Comparison of ENCODE assay signal across 21 mouse cellular contexts in the genomic region with DNA sequence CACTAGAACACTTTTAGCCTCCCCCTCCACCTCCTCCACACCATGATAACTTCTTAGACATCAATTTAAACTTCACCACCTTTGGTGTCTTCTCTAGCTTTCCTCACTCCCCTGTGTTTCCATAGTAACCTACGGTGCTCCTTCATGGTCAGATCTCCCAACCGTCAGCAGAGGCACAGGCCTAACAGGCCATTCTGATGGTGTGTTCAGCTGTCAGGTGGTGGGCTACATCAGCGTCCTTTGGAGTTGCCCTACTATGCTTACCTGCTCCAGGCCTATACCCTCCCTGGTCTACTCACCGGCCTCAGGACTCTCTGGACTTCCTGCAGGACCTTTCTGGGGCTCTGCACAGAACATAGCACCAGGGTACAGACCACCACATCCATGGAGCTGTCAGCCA. TPM values are rescaled to one million over a fixed set of nuclear protein-coding genes. Genes with fewer than 3 reads are reported as not detected.
DNase-seq lines count a peak whose midpoint lies in the region; ATAC-seq and TF ChIP-seq lines count a peak whose summit lies in the region.
"Had no signal": no experiment of that assay in that cellular context is flagged by ENCODE, and none has a peak within 500 bp of the region (broad histone marks: within the 10 kb centered on the region; RNA-seq: fewer than 3 reads in every experiment).

No protein-coding gene starts in this region.

- H3K4me1 ChIP-seq in kidney, postnatal 0 days (replicated peaks; ENCODE audit: insufficient read depth, low read length): no peaks in the 10 kb centered on the region
- no peaks in the 10 kb centered on the region for H3K4me1 ChIP-seq in kidney, embryonic 15.5 days
- no peaks in the 10 kb centered on the region for H3K4me1 ChIP-seq in stomach, embryonic 14.5 days (ENCODE audit: control insufficient read depth, insufficient read depth, low read length)
- no peaks in the 10 kb centered on the region for H3K4me1 ChIP-seq in stomach, postnatal 0 days (replicated peaks; ENCODE audit: control insufficient read depth, insufficient read depth)
- peaks cover 15% of the 10 kb centered on the region for H3K4me1 ChIP-seq in intestine, postnatal 0 days (replicated peaks; ENCODE audit: control insufficient read depth, insufficient read depth, low read length)
- H3K4me1 ChIP-seq: embryonic facial prominence, embryonic 13.5 days; forebrain, embryonic 15.5 days; hindbrain, embryonic 13.5 days had no signal

- no peak overlapping the region for H3K4me3 ChIP-seq in kidney, postnatal 0 days (replicated peaks; ENCODE audit: low read depth, low read length)
- H3K4me3 ChIP-seq in kidney, embryonic 15.5 days (replicated peaks): no peak overlapping the region
- H3K4me3 ChIP-seq in stomach, embryonic 14.5 days (ENCODE audit: low read depth, low read length): no peak overlapping the region
- no peak overlapping the region for H3K4me3 ChIP-seq in stomach, postnatal 0 days (ENCODE audit: low read depth, low read length)
- H3K4me3 ChIP-seq in intestine, postnatal 0 days (ENCODE audit: low read depth, low read length): peak overlapping the region; percentile 26
- H3K4me3 ChIP-seq: embryonic facial prominence, embryonic 13.5 days; forebrain, embryonic 15.5 days; heart, embryonic 13.5 days; hindbrain, embryonic 13.5 days had no signal

- no peak for ATAC-seq in kidney, postnatal 0 days (replicated peaks; ENCODE audit: low FRiP score, low read depth)
- no peak for ATAC-seq in kidney, embryonic 15.5 days (replicated peaks; ENCODE audit: low FRiP score)
- ATAC-seq in stomach, embryonic 14.5 days (ENCODE audit: insufficient number of reproducible peaks, insufficient read depth, low FRiP score, low read depth): peak; percentile 51; the same call in 1 of the 2 replicates
- no peak for ATAC-seq in stomach, postnatal 0 days (ENCODE audit: low FRiP score, low TSS enrichment)
- no peak for ATAC-seq in intestine, postnatal 0 days
- ATAC-seq in erythroblast, adult 5-6 weeks (replicated peaks; ENCODE audit: low FRiP score, poor library complexity, severe bottlenecking): no peak
- no peak for ATAC-seq in monocyte, adult 5-6 weeks (replicated peaks; ENCODE audit: insufficient number of reproducible peaks, low FRiP score, low TSS enrichment, poor library complexity, severe bottlenecking)
- ATAC-seq: forebrain, embryonic 15.5 days had no signal

- TF ChIP-seq EP300 in stomach, postnatal 0 days (optimal IDR thresholded peaks at IDR 0.05): no peak

- H3K27ac ChIP-seq in kidney, postnatal 0 days: no peak overlapping the region
- no peak overlapping the region for H3K27ac ChIP-seq in kidney, embryonic 15.5 days
- H3K27ac ChIP-seq in stomach, embryonic 14.5 days (ENCODE audit: low read length): no peak overlapping the region
- H3K27ac ChIP-seq in stomach, postnatal 0 days (replicated peaks): no peak overlapping the region
- peak overlapping the region; percentile 79 for H3K27ac ChIP-seq in intestine, postnatal 0 days (ENCODE audit: low read depth, low read length)
- H3K27ac ChIP-seq: embryonic facial prominence, embryonic 13.5 days; forebrain, embryonic 15.5 days; heart, embryonic 13.5 days; hindbrain, embryonic 13.5 days had no signal

- no peaks in the 10 kb centered on the region for H3K9me3 ChIP-seq in kidney, postnatal 0 days (replicated peaks; ENCODE audit: low read length)
- no peaks in the 10 kb centered on the region for H3K9me3 ChIP-seq in kidney, embryonic 15.5 days (replicated peaks)
- H3K9me3 ChIP-seq in stomach, embryonic 14.5 days (ENCODE audit: control insufficient read depth, low read depth, low read length): no peaks in the 10 kb centered on the region
- no peaks in the 10 kb centered on the region for H3K9me3 ChIP-seq in stomach, postnatal 0 days (ENCODE audit: control insufficient read depth, low read length)
- no peaks in the 10 kb centered on the region for H3K9me3 ChIP-seq in intestine, postnatal 0 days (ENCODE audit: control insufficient read depth)
- H3K9me3 ChIP-seq: embryonic facial prominence, embryonic 13.5 days; forebrain, embryonic 15.5 days; heart, embryonic 13.5 days; hindbrain, embryonic 13.5 days had no signal

- H3K27me3 ChIP-seq in kidney, postnatal 0 days (ENCODE audit: insufficient read depth, low read length): no peaks in the 10 kb centered on the region
- H3K27me3 ChIP-seq in kidney, embryonic 15.5 days: 0 out of 2 replicates have a peak, but pooled peaks cover 4% of the 10 kb centered on the region
- no peaks in the 10 kb centered on the region for H3K27me3 ChIP-seq in stomach, embryonic 14.5 days (ENCODE audit: control insufficient read depth, insufficient read depth, low read length)
- no peaks in the 10 kb centered on the region for H3K27me3 ChIP-seq in stomach, postnatal 0 days (ENCODE audit: control insufficient read depth, insufficient read depth, low read length)
- H3K27me3 ChIP-seq in intestine, postnatal 0 days (replicated peaks; ENCODE audit: control insufficient read depth, insufficient read depth, low read length): no peaks in the 10 kb centered on the region
- H3K27me3 ChIP-seq: forebrain, embryonic 15.5 days; hindbrain, embryonic 13.5 days had no signal

- WGBS in kidney, postnatal 0 days: 57% methylated on average over 4 of the region's 4 CpGs
- 64% methylated on average over 4 of the region's 4 CpGs for WGBS in kidney, embryonic 15.5 days
- WGBS in stomach, embryonic 14.5 days: 76% methylated on average over 4 of the region's 4 CpGs
- WGBS in stomach, postnatal 0 days: 80% methylated on average over 4 of the region's 4 CpGs
- 74% methylated on average over 4 of the region's 4 CpGs for WGBS in intestine, postnatal 0 days

- no peaks in the 10 kb centered on the region for H3K36me3 ChIP-seq in kidney, postnatal 0 days (ENCODE audit: insufficient read depth, low read length)
- H3K36me3 ChIP-seq in kidney, embryonic 15.5 days: no peaks in the 10 kb centered on the region
- H3K36me3 ChIP-seq in stomach, embryonic 14.5 days (ENCODE audit: control insufficient read depth, insufficient read depth, low read length): no peaks in the 10 kb centered on the region
- no peaks in the 10 kb centered on the region for H3K36me3 ChIP-seq in stomach, postnatal 0 days (ENCODE audit: control insufficient read depth, insufficient read depth, low read length)
- no peaks in the 10 kb centered on the region; the same call in 1 of the 2 replicates for H3K36me3 ChIP-seq in intestine, postnatal 0 days (ENCODE audit: control insufficient read depth, insufficient read depth)
- H3K36me3 ChIP-seq: embryonic facial prominence, embryonic 13.5 days; forebrain, embryonic 15.5 days; heart, embryonic 13.5 days; hindbrain, embryonic 13.5 days had no signal

- DNase-seq in kidney, postnatal 0 days (ENCODE audit: low spot score): no peak
- no peak for DNase-seq in stomach, postnatal 0 days (ENCODE audit: low spot score)
- DNase-seq: adrenal gland, adult 2 months; adrenal gland, postnatal 25 days; cerebellum, adult 18-20 months; cerebellum, adult 9-11 months; cerebellum, postnatal 36 days; gastrocnemius, postnatal 36 days; heart, postnatal 14 days had no signal

- H3K4me2 ChIP-seq in kidney, postnatal 0 days (ENCODE audit: low read length): 0 out of 2 replicates have a peak overlapping the region, but pooled peaks have one; percentile 22
- no peak overlapping the region for H3K4me2 ChIP-seq in kidney, embryonic 15.5 days
- no peak overlapping the region for H3K4me2 ChIP-seq in stomach, embryonic 14.5 days (replicated peaks; ENCODE audit: low read depth, low read length)
- H3K4me2 ChIP-seq in stomach, postnatal 0 days (replicated peaks; ENCODE audit: low read depth): no peak overlapping the region
- peak overlapping the region; percentile 58 for H3K4me2 ChIP-seq in intestine, postnatal 0 days (replicated peaks; ENCODE audit: low read depth)
- H3K4me2 ChIP-seq: embryonic facial prominence, embryonic 13.5 days; forebrain, embryonic 15.5 days; heart, embryonic 13.5 days; hindbrain, embryonic 13.5 days had no signal

- H3K9ac ChIP-seq in kidney, postnatal 0 days (ENCODE audit: low read depth, low read length): no peak overlapping the region
- no peak overlapping the region for H3K9ac ChIP-seq in kidney, embryonic 15.5 days
- H3K9ac ChIP-seq in stomach, embryonic 14.5 days (replicated peaks; ENCODE audit: low read depth, low read length): no peak overlapping the region
- no peak overlapping the region for H3K9ac ChIP-seq in stomach, postnatal 0 days (ENCODE audit: low read length)
- peak overlapping the region; percentile 18; the same call in 1 of the 2 replicates for H3K9ac ChIP-seq in intestine, postnatal 0 days (ENCODE audit: low read depth, low read length)
- H3K9ac ChIP-seq: embryonic facial prominence, embryonic 13.5 days; forebrain, embryonic 15.5 days; heart, embryonic 13.5 days; hindbrain, embryonic 13.5 days had no signal

- TF ChIP-seq CTCF in kidney, postnatal 0 days (IDR thresholded peaks at IDR 0.05; ENCODE audit: low read depth): no peak
- no peak for TF ChIP-seq CTCF in stomach, postnatal 0 days (IDR thresholded peaks at IDR 0.05; ENCODE audit: low read depth)
- no peak for TF ChIP-seq CTCF in intestine, postnatal 0 days (IDR thresholded peaks at IDR 0.05; ENCODE audit: low read depth)

RNA-seq across cellular contexts. Expression of a gene that starts 0.6 kb away (rescaled TPM):
- 59.9 and 69.3 TPM in 2 replicates for polyA plus RNA-seq in kidney, postnatal 0 days (2015; fragmentation: Nextera tagmentation; extraction: Ambion mirVana)
- 5.6 and 6.4 TPM in 2 replicates for polyA plus RNA-seq in kidney, embryonic 15.5 days (2015; fragmentation: Nextera tagmentation; extraction: Ambion mirVana)
- polyA plus RNA-seq in stomach, embryonic 14.5 days (2014; fragmentation: Nextera tagmentation; extraction: Ambion mirVana): 0.35 TPM in 1 of 2 replicates, not detected in the other
- 67.6 and 68.0 TPM in 2 replicates for polyA plus RNA-seq in stomach, postnatal 0 days (2015; fragmentation: Nextera tagmentation; extraction: Ambion mirVana)
- 232 and 250 TPM in 2 replicates for polyA plus RNA-seq in intestine, postnatal 0 days (2015; fragmentation: Nextera tagmentation; extraction: Ambion mirVana)
- total RNA-seq in erythroblast, adult 5-6 weeks (2015; ENCODE audit: low replicate concordance): not detected in 2 replicates
- total RNA-seq in erythroblast, adult 5-6 weeks (2017; ENCODE audit: low replicate concordance): not detected in 2 replicates
- total RNA-seq in monocyte, adult 5-6 weeks (2017): not detected in 3 replicates
- total RNA-seq: adrenal gland, postnatal 25 days; heart, postnatal 14 days; hematopoietic stem cell, adult 5-6 weeks had no signal
- polyA plus RNA-seq: embryonic facial prominence, embryonic 13.5 days; forebrain, embryonic 15.5 days; heart, embryonic 13.5 days; hindbrain, embryonic 13.5 days had no signal

RNA-seq across cellular contexts. Expression of a gene that starts 26.5 kb away (rescaled TPM):
- polyA plus RNA-seq in kidney, postnatal 0 days (2015; fragmentation: Nextera tagmentation; extraction: Ambion mirVana): 3.8 TPM in 2 replicates
- 3.6 and 4.2 TPM in 2 replicates for polyA plus RNA-seq in kidney, embryonic 15.5 days (2015; fragmentation: Nextera tagmentation; extraction: Ambion mirVana)
- 2.6 and 4.4 TPM in 2 replicates for polyA plus RNA-seq in stomach, embryonic 14.5 days (2014; fragmentation: Nextera tagmentation; extraction: Ambion mirVana)
- polyA plus RNA-seq in stomach, postnatal 0 days (2015; fragmentation: Nextera tagmentation; extraction: Ambion mirVana): 8.5 and 8.7 TPM in 2 replicates
- 3.1 and 3.6 TPM in 2 replicates for polyA plus RNA-seq in intestine, postnatal 0 days (2015; fragmentation: Nextera tagmentation; extraction: Ambion mirVana)
- total RNA-seq in erythroblast, adult 5-6 weeks (2015; ENCODE audit: low replicate concordance): not detected in 2 replicates
- total RNA-seq in erythroblast, adult 5-6 weeks (2017; ENCODE audit: low replicate concordance): not detected in 2 replicates
- 0.19 to 0.53 TPM in 2 of 3 replicates, not detected in the other for total RNA-seq in monocyte, adult 5-6 weeks (2017)
- total RNA-seq: hematopoietic stem cell, adult 5-6 weeks had no signal

RNA-seq across cellular contexts. Expression of a gene that starts 29.1 kb away (rescaled TPM):
- polyA plus RNA-seq in kidney, postnatal 0 days (2015; fragmentation: Nextera tagmentation; extraction: Ambion mirVana): not detected in 2 replicates
- polyA plus RNA-seq in kidney, embryonic 15.5 days (2015; fragmentation: Nextera tagmentation; extraction: Ambion mirVana): not detected in 2 replicates
- polyA plus RNA-seq in stomach, embryonic 14.5 days (2014; fragmentation: Nextera tagmentation; extraction: Ambion mirVana): not detected in 2 replicates
- not detected in 2 replicates for polyA plus RNA-seq in stomach, postnatal 0 days (2015; fragmentation: Nextera tagmentation; extraction: Ambion mirVana)
- polyA plus RNA-seq in intestine, postnatal 0 days (2015; fragmentation: Nextera tagmentation; extraction: Ambion mirVana): not detected in 2 replicates
- not detected in 2 replicates for total RNA-seq in erythroblast, adult 5-6 weeks (2015; ENCODE audit: low replicate concordance)
- total RNA-seq in erythroblast, adult 5-6 weeks (2017; ENCODE audit: low replicate concordance): not detected in 2 replicates
- not detected in 3 replicates for total RNA-seq in monocyte, adult 5-6 weeks (2017)
- total RNA-seq: adrenal gland, adult 2 months; adrenal gland, postnatal 25 days; ES-E14; gastrocnemius, adult 8-10 months; gastrocnemius, postnatal 36 days; heart, postnatal 14 days; hematopoietic stem cell, adult 5-6 weeks had no signal
- polyA plus RNA-seq: adrenal gland, adult 2 months; embryonic facial prominence, embryonic 13.5 days; forebrain, embryonic 15.5 days; heart, embryonic 13.5 days; hindbrain, embryonic 13.5 days had no signal

RNA-seq across cellular contexts. Expression of a gene that starts 36.3 kb away (rescaled TPM):
- 272 and 276 TPM in 2 replicates for polyA plus RNA-seq in kidney, postnatal 0 days (2015; fragmentation: Nextera tagmentation; extraction: Ambion mirVana)
- polyA plus RNA-seq in kidney, embryonic 15.5 days (2015; fragmentation: Nextera tagmentation; extraction: Ambion mirVana): 220 and 231 TPM in 2 replicates
- polyA plus RNA-seq in stomach, embryonic 14.5 days (2014; fragmentation: Nextera tagmentation; extraction: Ambion mirVana): 222 and 236 TPM in 2 replicates
- polyA plus RNA-seq in stomach, postnatal 0 days (2015; fragmentation: Nextera tagmentation; extraction: Ambion mirVana): 194 and 198 TPM in 2 replicates
- 248 and 257 TPM in 2 replicates for polyA plus RNA-seq in intestine, postnatal 0 days (2015; fragmentation: Nextera tagmentation; extraction: Ambion mirVana)
- 25.4 and 37.0 TPM in 2 replicates for total RNA-seq in erythroblast, adult 5-6 weeks (2015; ENCODE audit: low replicate concordance)
- total RNA-seq in erythroblast, adult 5-6 weeks (2017; ENCODE audit: low replicate concordance): 22.7 and 24.7 TPM in 2 replicates
- total RNA-seq in monocyte, adult 5-6 weeks (2017): 110 to 127 TPM (median 111 TPM) in 3 replicates

RNA-seq across cellular contexts. Expression of a gene that starts 37.5 kb away (rescaled TPM):
- polyA plus RNA-seq in kidney, postnatal 0 days (2015; fragmentation: Nextera tagmentation; extraction: Ambion mirVana): 12.9 and 15.0 TPM in 2 replicates
- polyA plus RNA-seq in kidney, embryonic 15.5 days (2015; fragmentation: Nextera tagmentation; extraction: Ambion mirVana): 15.3 and 18.8 TPM in 2 replicates
- 14.9 and 17.1 TPM in 2 replicates for polyA plus RNA-seq in stomach, embryonic 14.5 days (2014; fragmentation: Nextera tagmentation; extraction: Ambion mirVana)
- 8.1 and 9.5 TPM in 2 replicates for polyA plus RNA-seq in stomach, postnatal 0 days (2015; fragmentation: Nextera tagmentation; extraction: Ambion mirVana)
- polyA plus RNA-seq in intestine, postnatal 0 days (2015; fragmentation: Nextera tagmentation; extraction: Ambion mirVana): 12.4 and 13.0 TPM in 2 replicates
- 5.0 TPM in 1 of 2 replicates, not detected in the other for total RNA-seq in erythroblast, adult 5-6 weeks (2015; ENCODE audit: low replicate concordance)
- 1.1 TPM in 1 of 2 replicates, not detected in the other for total RNA-seq in erythroblast, adult 5-6 weeks (2017; ENCODE audit: low replicate concordance)
- 1.5 to 7.6 TPM in 2 of 3 replicates, not detected in the other for total RNA-seq in monocyte, adult 5-6 weeks (2017)

Comparison
In these comparisons a context has a peak if more than half of its experiments do, and no peak if none do; other contexts are left out.
1. H3K4me2 ChIP-seq: peak in kidney, postnatal 0 days (single experiment) and intestine, postnatal 0 days (single experiment); none in kidney, embryonic 15.5 days (single experiment), stomach, embryonic 14.5 days (single experiment) and stomach, postnatal 0 days (single experiment).